Mouse (Mus musculus) cerebellum, postnatal 36 days (tissue): ENCODE results near the gene Sult2a2.
"Not testable (repeated sequence)": the region's sequence is repeated elsewhere in the genome, so short reads cannot be mapped to it uniquely, and the experiment has no call there.

Experiments
- DNase-seq, 2 experiments: peaks; one replicate each; pipeline ENCODE4 v3.0.0; 2021 to 2022; ENCODE audit warnings: mixed read lengths in 2 of 2

The Sult2a2 gene

DNA sequence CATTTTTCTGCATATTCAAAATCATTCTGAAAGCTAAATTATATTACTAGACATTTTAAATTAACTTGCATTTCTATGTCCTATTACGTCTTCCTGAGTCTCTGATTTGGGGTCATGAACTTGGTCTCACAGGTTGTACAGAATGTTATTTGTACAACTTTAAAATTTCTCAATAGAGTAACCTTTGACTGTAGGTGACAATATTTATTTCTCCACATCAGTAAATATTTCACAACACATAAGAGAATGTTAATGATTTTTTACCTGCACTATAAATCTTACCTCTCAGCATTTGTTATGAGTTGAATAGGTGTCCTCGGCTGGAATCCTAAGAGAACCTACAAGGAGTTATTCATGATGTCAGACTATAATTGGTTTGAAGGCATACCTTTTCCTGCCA, at the start of gene Sult2a2:
TSS of gene Sult2a2 (plus strand) at position 301 of the 400 bp plus-strand sequence.
- not testable (repeated sequence) for DNase-seq

DNA sequence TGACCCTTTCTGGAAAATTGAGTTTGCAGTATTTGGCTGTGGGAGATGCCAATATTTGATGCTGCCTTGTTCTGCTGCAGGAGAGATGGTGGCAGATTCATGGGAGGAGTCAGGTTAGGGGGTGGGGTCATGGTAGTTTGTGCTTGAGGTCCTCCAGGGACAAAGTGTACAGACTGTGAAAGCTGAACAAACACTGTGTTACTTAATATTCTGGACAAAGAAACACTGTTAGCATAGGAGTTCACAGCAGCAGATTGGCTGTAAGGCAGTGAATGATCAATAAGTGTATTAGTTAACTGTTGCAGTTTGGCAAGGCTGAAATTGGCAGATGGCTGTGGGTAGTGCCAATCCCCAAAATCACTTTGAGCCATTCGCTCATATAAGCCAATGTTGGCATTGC, 80.6 kb downstream of the Sult2a2 start:
- DNase-seq, result no peak
